8 mouse cellular contexts compared by ENCODE assay signal in the genomic region with DNA sequence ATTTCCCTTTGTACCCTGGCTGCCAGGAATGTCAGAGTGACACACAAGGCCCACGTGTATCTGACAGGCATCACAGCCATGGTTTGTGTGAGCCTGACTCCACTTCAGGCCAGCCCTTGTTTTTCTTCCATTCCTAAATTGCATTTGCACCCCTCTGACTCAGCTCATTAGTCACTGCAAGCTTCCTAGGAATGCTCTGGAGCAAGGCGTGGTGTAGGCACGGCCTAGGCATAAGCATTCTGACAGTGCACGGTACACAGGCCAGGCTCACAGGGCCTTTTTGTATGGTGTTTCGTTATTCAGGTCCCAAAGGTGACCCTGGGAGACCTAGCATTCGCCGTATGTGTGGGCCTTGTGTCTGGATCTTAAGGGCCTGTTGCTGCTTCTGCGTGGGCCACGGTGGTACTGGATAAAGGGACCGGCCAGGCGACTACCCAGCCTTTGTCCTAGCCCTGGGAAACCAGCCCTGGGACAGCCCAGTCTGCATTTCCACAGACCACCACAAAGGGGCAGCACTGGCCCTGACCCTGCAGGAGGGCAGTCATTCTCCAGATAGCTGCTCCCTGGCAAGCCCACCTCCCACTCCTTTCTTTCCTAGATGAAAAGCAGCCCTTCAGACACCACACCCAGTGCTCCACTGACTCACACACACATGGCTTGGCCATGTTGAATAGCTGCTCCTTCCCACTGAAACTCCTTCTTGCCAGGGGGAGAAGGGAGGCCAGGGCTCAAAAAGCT. TPM values are rescaled to one million over a fixed set of nuclear protein-coding genes. Genes with fewer than 3 reads are reported as not detected.
A peak's percentile ranks its signal among the peaks of the same experiment; 100 is the strongest.
DNase-seq lines count a peak whose midpoint lies in the region; ATAC-seq and TF ChIP-seq lines count a peak whose summit lies in the region.

No protein-coding gene starts in this region.

- H3K27me3 ChIP-seq in liver, embryonic 11.5 days (replicated peaks; ENCODE audit: control insufficient read depth, insufficient read depth, low read length), result no peaks in the 10 kb centered on the region
- no peaks in the 10 kb centered on the region for H3K27me3 ChIP-seq in heart, embryonic 10.5 days (ENCODE audit: insufficient read depth, poor library complexity, severe bottlenecking)
- H3K27me3 ChIP-seq in liver, embryonic 14.5 days (ENCODE audit: control insufficient read depth, insufficient read depth, low read length), result no peaks in the 10 kb centered on the region
- no peaks in the 10 kb centered on the region for H3K27me3 ChIP-seq in hindbrain, embryonic 12.5 days

- WGBS in liver, embryonic 11.5 days, result 70% methylated on average over 11 of the region's 11 CpGs
- WGBS in heart, embryonic 10.5 days, result 70% methylated on average over 11 of the region's 11 CpGs
- WGBS in liver, embryonic 14.5 days (ENCODE audit: insufficient replicate concordance), result 78% methylated on average over 11 of the region's 11 CpGs
- WGBS in hindbrain, embryonic 12.5 days, result 71% methylated on average over 11 of the region's 11 CpGs

- H3K27ac ChIP-seq in liver, embryonic 11.5 days (ENCODE audit: low read depth, low read length), result no peak overlapping the region
- H3K27ac ChIP-seq in heart, embryonic 10.5 days, result no peak overlapping the region
- no peak overlapping the region for H3K27ac ChIP-seq in liver, embryonic 14.5 days
- H3K27ac ChIP-seq in hindbrain, embryonic 12.5 days, result no peak overlapping the region

- peaks cover 37% of the 10 kb centered on the region for H3K36me3 ChIP-seq in liver, embryonic 11.5 days (ENCODE audit: control insufficient read depth, insufficient read depth, low read length)
- H3K36me3 ChIP-seq in heart, embryonic 10.5 days, result peaks cover 78% of the 10 kb centered on the region
- peaks cover 89% of the 10 kb centered on the region for H3K36me3 ChIP-seq in liver, embryonic 14.5 days (replicated peaks; ENCODE audit: control insufficient read depth, insufficient read depth, low read depth)
- peaks cover 57% of the 10 kb centered on the region for H3K36me3 ChIP-seq in hindbrain, embryonic 12.5 days

- no peak overlapping the region for H3K4me2 ChIP-seq in liver, embryonic 11.5 days
- no peak overlapping the region for H3K4me2 ChIP-seq in liver, embryonic 14.5 days (ENCODE audit: low read depth)
- no peak overlapping the region for H3K4me2 ChIP-seq in hindbrain, embryonic 12.5 days (replicated peaks)

- DNase-seq in liver, result peak; percentile 72
- DNase-seq in liver, embryonic 11.5 days (ENCODE audit: low spot score), result no peak
- DNase-seq in Muller cell, postnatal 12 days (ENCODE audit: inconsistent ontology term), result peak; percentile 90
- peak; percentile 45 to 61 for DNase-seq in cerebellum, postnatal 4 days (ENCODE audit: low spot score in 2 of 2)
- peak; percentile 85 for DNase-seq in heart, embryonic 10.5 days (ENCODE audit: low spot score)
- no peak for DNase-seq in liver, embryonic 14.5 days (ENCODE audit: low read depth in 3 of 3, low spot score in 3 of 3)
- DNase-seq in spleen, adult 12 weeks (ENCODE audit: low spot score), result peak; percentile 33

- peak; percentile 93 for TF ChIP-seq CTCF in liver, embryonic 14.5 days (IDR thresholded peaks at IDR 0.05; ENCODE audit: low read depth)

- ATAC-seq in liver, embryonic 11.5 days (replicated peaks; ENCODE audit: low FRiP score), result no peak
- no peak for ATAC-seq in liver, embryonic 14.5 days (ENCODE audit: insufficient read depth)
- ATAC-seq in hindbrain, embryonic 12.5 days (ENCODE audit: low FRiP score), result no peak

- TF ChIP-seq EP300 in liver, embryonic 14.5 days (IDR thresholded peaks at IDR 0.05; ENCODE audit: low read depth), result no peak

- peaks cover 1% of the 10 kb centered on the region; the same call in 1 of the 2 replicates for H3K4me1 ChIP-seq in liver, embryonic 11.5 days (replicated peaks; ENCODE audit: control insufficient read depth, insufficient read depth, low read length)
- H3K4me1 ChIP-seq in heart, embryonic 10.5 days, result peaks cover 11% of the 10 kb centered on the region
- no peaks in the 10 kb centered on the region for H3K4me1 ChIP-seq in liver, embryonic 14.5 days (replicated peaks; ENCODE audit: control insufficient read depth in 2 of 2, insufficient read depth in 2 of 2, low read length in 1 of 2)
- peaks cover 9% of the 10 kb centered on the region for H3K4me1 ChIP-seq in hindbrain, embryonic 12.5 days

- H3K9ac ChIP-seq in liver, embryonic 11.5 days (ENCODE audit: low read depth, low read length), result no peak overlapping the region
- no peak overlapping the region for H3K9ac ChIP-seq in liver, embryonic 14.5 days (replicated peaks)
- no peak overlapping the region for H3K9ac ChIP-seq in hindbrain, embryonic 12.5 days

- no peaks in the 10 kb centered on the region for H3K9me3 ChIP-seq in liver, embryonic 11.5 days (ENCODE audit: control insufficient read depth, low read length)
- H3K9me3 ChIP-seq in heart, embryonic 10.5 days, result no peaks in the 10 kb centered on the region
- no peaks in the 10 kb centered on the region for H3K9me3 ChIP-seq in liver, embryonic 14.5 days (ENCODE audit: control insufficient read depth, low read length)
- 0 out of 2 replicates have a peak, but pooled peaks cover 4% of the 10 kb centered on the region for H3K9me3 ChIP-seq in hindbrain, embryonic 12.5 days (replicated peaks)

- H3K4me3 ChIP-seq in liver, embryonic 11.5 days (ENCODE audit: low read depth, low read length), result no peak overlapping the region
- no peak overlapping the region for H3K4me3 ChIP-seq in heart, embryonic 10.5 days
- no peak overlapping the region for H3K4me3 ChIP-seq in liver, embryonic 14.5 days (ENCODE audit: insufficient read depth in 1 of 2, low read depth in 2 of 2, low read length in 2 of 2)
- H3K4me3 ChIP-seq in hindbrain, embryonic 12.5 days, result no peak overlapping the region

RNA-seq across cellular contexts. Expression of a gene that starts 7.9 kb away (rescaled TPM):
- polyA plus RNA-seq in liver, embryonic 11.5 days (2014; fragmentation: Nextera tagmentation; extraction: Ambion mirVana), result 117 and 127 TPM in 2 replicates
- 105 and 119 TPM in 2 replicates for polyA plus RNA-seq in heart, embryonic 10.5 days (2016; fragmentation: Nextera tagmentation; extraction: Ambion mirVana)
- polyA plus RNA-seq in liver, embryonic 14.5 days (2012; rRNA removed), result 22.8 and 25.1 TPM in 2 replicates
- 49.4 and 58.5 TPM in 2 replicates for polyA plus RNA-seq in liver, embryonic 14.5 days (2014; fragmentation: Nextera tagmentation; extraction: Ambion mirVana)
- polyA plus RNA-seq in hindbrain, embryonic 12.5 days (2016; fragmentation: Nextera tagmentation; extraction: Ambion mirVana), result 163 and 168 TPM in 2 replicates

RNA-seq across cellular contexts. Expression of a gene that starts 15.3 kb away (rescaled TPM):
- polyA plus RNA-seq in liver, embryonic 11.5 days (2014; fragmentation: Nextera tagmentation; extraction: Ambion mirVana), result 210 and 219 TPM in 2 replicates
- 177 and 178 TPM in 2 replicates for polyA plus RNA-seq in heart, embryonic 10.5 days (2016; fragmentation: Nextera tagmentation; extraction: Ambion mirVana)
- 88.8 and 94.0 TPM in 2 replicates for polyA plus RNA-seq in liver, embryonic 14.5 days (2012; rRNA removed)
- polyA plus RNA-seq in liver, embryonic 14.5 days (2014; fragmentation: Nextera tagmentation; extraction: Ambion mirVana), result 103 and 109 TPM in 2 replicates
- 148 and 154 TPM in 2 replicates for polyA plus RNA-seq in hindbrain, embryonic 12.5 days (2016; fragmentation: Nextera tagmentation; extraction: Ambion mirVana)

RNA-seq across cellular contexts. Expression of a gene that starts 34.5 kb away (rescaled TPM):
- 71.1 and 77.6 TPM in 2 replicates for polyA plus RNA-seq in liver, embryonic 11.5 days (2014; fragmentation: Nextera tagmentation; extraction: Ambion mirVana)
- polyA plus RNA-seq in heart, embryonic 10.5 days (2016; fragmentation: Nextera tagmentation; extraction: Ambion mirVana), result 52.7 and 64.6 TPM in 2 replicates
- 16.0 and 23.9 TPM in 2 replicates for polyA plus RNA-seq in liver, embryonic 14.5 days (2012; rRNA removed)
- polyA plus RNA-seq in liver, embryonic 14.5 days (2014; fragmentation: Nextera tagmentation; extraction: Ambion mirVana), result 21.2 and 22.3 TPM in 2 replicates
- 64.5 and 74.1 TPM in 2 replicates for polyA plus RNA-seq in hindbrain, embryonic 12.5 days (2016; fragmentation: Nextera tagmentation; extraction: Ambion mirVana)

Comparison
In these comparisons a context has a peak if more than half of its experiments do, and no peak if none do; other contexts are left out.
1. DNase-seq: peak in liver (single experiment), Muller cell, postnatal 12 days (single experiment), cerebellum, postnatal 4 days (2 of 2), heart, embryonic 10.5 days (single experiment) and spleen, adult 12 weeks (single experiment); none in liver, embryonic 11.5 days (single experiment) and liver, embryonic 14.5 days (0 of 3).